Mouse (Mus musculus) gastrocnemius, adult 8-10 months (tissue): Measurements from ENCODE around the gene Cysrt1. TPM values are rescaled to one million over a fixed set of nuclear protein-coding genes. Genes with fewer than 3 reads are reported as not detected.

ENCODE experiments used
- DNase-seq, 2 experiments: peaks; one replicate each; pipeline ENCODE4 v3.0.0; 2022; ENCODE audit warnings: low spot score in 2 of 2
- total RNA-seq, 4 experiments: library from RNA; stranded (reverse); gene quantifications; 2 replicates each; pipeline ENCODE4 v1.2.4; 2022

Cysrt1 gene
- total RNA-seq, 4 experiments from 2014 or later = not detected

DNA sequence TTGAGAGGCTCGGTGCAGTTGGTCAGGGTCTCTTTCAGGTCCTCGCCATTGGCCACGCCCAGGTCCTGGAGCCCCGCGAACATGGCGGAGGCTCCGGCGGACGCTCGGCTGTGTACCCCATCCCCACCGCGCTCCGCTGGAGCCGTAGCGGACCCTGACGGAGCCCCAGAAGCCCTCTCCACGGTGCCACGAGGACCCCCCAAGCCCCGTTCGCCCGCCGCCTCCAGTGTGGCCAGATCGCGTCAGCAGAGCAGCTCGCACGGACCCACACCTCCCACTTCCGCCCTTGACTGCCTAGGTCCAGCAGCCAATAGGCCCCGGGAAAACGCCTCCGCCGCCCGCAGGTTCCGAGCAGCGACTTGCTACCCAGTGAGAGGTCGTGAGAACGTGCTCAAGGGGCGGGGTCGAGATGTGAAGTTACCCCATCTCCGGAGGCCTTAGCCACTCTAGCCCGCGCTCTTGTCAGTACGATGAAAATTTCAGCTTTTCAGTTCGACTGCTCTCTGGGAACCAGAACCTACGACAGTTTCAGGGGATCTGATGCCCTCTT, 31.1 kb downstream of the Cysrt1 start, which contains the start of gene Nelfb:
TSS of gene Nelfb (minus strand) at position 369 of the 550 bp plus-strand sequence.
- peak; percentile 84 for DNase-seq

DNA sequence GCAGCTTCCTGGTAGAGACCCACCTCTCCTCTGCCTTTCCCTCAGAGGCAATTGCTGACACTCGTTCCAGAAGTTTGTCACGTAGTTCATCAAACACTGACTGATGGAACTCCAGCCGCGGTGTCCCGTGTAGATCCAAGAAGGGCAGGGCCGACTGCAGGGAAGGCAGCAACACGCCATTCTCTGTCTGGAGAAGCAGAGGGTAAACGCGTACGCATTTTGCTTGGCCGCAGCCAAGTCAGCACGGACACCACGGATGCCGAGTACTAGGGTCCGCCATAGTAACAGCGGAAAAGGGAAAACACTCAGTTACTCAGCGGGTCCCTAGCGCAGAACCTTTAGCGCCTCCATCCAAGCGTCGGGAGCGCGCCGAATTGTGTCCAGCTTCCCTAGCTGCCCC, 31.6 kb downstream of the Cysrt1 start:
- DNase-seq = no peak

DNA sequence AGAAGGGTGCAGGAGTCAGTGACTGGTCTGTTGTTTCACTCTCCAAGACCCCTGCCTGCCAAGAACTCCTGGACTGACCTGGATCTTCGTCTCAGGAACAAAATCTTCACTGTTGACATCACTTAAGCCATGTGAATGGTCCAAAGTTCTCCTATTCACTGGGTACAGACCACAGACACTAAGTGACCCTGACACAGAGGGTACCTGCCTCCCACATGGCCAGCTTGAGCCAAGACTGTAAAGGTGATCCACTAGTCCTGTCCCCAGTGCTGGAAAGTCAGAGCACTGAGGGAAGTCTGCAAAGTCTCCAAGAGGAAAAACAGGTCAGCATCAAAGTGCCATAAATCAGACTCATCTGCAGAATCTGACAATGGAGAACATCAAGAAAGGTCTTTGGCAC, 34.7 kb downstream of the Cysrt1 start:
- DNase-seq = no peak

GRCm38 (mm10) chr2:25203631-25204214, 38.5 kb downstream of the Cysrt1 start:
- DNase-seq = no peak

DNA sequence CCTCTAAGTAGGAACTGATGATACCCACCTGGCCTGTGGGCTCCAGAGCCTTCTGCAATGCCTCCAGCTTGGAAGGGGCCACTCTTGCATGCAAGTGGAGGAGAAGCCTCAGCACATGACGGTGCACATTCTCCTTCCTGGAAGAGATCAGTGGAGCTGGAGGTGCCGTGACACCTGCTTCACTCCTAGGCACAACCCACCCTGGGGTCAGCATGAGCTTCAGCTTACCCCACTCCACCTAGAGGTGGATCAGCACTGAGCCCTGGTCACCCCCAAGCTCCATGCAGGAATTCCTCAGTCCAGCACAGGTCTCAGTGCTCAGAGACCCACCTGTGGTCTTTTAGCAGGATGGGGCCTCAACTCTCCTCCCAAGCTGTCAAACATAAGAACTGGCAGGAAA, 41.6 kb downstream of the Cysrt1 start:
- no peak for DNase-seq

DNA sequence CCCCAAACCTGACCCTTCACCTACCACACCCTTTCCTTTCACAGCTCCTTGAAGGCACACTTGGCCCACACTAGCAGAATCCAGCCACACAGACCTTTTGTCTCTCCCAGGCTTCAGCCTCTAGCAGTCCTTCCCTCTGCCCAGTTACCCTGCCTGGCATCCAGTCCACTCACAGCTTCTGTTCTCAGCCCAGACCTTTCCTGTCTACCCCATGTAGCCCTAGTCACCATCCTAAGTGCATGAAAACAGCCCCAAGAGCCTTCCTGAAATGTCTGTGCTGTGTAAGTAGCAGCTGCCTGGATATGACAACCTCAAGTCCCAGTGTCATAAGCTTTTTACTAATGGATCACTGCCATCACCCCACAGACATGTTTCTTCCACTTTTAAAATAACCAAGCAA, 44.3 kb downstream of the Cysrt1 start:
- no peak for DNase-seq

GRCm38 (mm10) chr2:25197191-25197590, 45.1 kb downstream of the Cysrt1 start:
- no peak for DNase-seq

DNA sequence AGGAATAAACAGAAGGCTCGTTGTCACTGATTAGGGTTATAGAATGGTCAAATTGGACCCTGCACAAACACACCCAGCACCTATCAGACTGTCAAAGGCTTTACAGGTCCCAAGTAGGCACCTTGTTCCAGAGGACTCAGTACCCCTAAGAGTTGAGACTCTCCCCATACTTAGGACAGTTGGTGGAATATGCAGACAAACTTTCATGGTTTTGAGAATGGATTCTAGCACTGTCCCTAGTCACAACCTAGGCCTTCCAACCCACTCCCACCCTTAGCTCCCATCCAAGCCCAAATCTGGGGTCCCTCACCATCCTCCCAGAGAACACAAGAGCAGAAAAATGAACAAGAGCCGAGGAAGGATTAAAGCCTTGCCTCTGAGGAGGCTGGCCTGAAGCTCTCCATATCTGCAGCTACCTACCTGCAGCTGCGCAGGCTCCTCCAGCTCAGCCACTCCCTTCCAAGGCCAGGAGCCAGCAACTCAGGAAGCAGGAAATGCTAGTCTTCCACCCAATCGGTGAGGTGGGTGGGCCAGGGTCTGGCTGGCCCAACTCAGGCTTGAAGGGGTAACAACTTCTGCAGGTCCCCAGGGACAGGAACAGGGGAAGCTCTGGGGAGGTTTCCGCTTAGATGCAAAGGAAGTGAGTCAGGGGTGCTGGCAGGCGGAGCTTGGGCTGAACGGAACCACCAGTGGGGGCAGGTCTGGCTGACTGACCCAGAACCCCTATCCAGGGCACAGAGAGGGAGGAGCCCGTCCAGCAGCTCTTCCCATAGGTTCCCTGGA, 45.9 kb downstream of the Cysrt1 start, which contains the start of gene Tor4a:
TSS of gene Tor4a (minus strand) at position 715 of the 783 bp plus-strand sequence.
- peak; percentile 39 to 59 for DNase-seq

- DNase-seq = no peak
Measured at GRCm38 (mm10) chr2:25195211-25196156, 46.8 kb downstream of the Cysrt1 start.

- no peak for DNase-seq
Measured at GRCm38 (mm10) chr2:25194486-25195171, 47.6 kb downstream of the Cysrt1 start.

DNA sequence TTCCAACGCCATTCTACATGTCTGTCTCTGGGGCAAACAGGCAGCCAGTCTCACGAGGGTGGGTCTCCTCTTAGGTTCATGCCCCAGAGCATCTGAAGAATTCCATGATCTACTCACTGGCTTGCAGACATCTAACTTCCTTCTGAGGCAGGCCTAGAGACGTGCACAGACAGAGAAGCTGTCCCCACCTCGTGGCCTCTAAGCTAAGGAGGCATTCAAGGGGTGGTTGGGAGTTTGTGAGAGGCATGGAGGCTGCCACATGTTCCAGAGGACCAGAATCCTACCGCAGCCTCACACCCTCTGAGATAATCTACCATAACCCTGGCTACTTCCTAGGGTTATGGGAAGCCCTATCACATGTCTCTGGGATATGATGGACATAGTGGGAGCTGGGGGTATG, 48.2 kb downstream of the Cysrt1 start:
- DNase-seq = no peak

DNA sequence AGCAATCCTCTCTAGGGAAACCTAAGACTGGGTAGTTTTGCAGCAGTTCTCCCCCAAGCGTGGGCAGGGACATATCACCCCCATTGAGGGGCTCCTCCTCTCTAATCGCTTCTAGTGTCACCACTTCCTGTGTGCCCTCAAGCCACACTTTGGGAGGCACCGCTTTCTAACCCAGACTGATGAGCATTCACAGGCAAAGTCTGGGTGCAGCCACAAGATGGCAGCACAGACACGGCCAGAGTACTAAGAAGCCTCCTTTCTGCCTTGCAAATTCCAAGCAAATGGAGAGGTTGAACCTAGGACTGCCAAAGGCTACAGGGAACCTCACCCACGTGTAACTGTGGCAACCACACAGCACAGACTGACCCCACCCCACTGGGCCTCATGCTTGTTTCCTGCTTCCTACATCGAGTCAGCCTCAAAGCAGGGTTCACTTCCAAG, 48.9 kb downstream of the Cysrt1 start:
- DNase-seq = peak; percentile 69 to 80

Other genes starting within 250 kb of the Cysrt1 start
- gene Nsmf, start 188.1 kb downstream of the Cysrt1 start, total RNA-seq = 1 to 10 TPM; 5.6 to 8.4 (median 7.2) TPM
- not detected for gene Entpd8, start 162.1 kb downstream of the Cysrt1 start, total RNA-seq
- not detected for gene Noxa1, start 147.3 kb downstream of the Cysrt1 start, total RNA-seq
- 1 to 10 TPM; 3.0 to 7.1 (median 5.9) TPM for gene Nrarp, start 61.7 kb downstream of the Cysrt1 start, total RNA-seq
- under 1 TPM; 0.48 to 0.92 (median 0.76) TPM for gene Tor4a, start 45.6 kb downstream of the Cysrt1 start, total RNA-seq
- gene Nelfb, start 31.0 kb downstream of the Cysrt1 start, total RNA-seq = 10 to 100 TPM; 20.8 to 28.3 (median 22.6) TPM
- not detected for gene Stpg3, start 27.8 kb downstream of the Cysrt1 start, total RNA-seq
- not detected for gene Fam166a, start 23.7 kb downstream of the Cysrt1 start, total RNA-seq
- 100 to 1,000 TPM; 228 to 239 (median 232) TPM for gene Tubb4b, start 17.8 kb downstream of the Cysrt1 start, total RNA-seq
- not detected for gene Slc34a3, start 8.1 kb downstream of the Cysrt1 start, total RNA-seq
- not detected for gene Rnf224, start 5.7 kb downstream of the Cysrt1 start, total RNA-seq
- gene Rnf208, start 197 bp downstream of the Cysrt1 start, total RNA-seq = under 1 TPM; 0.36 to 0.87 (median 0.69) TPM
- gene AL732309.1, start 4.4 kb upstream of the Cysrt1 start, total RNA-seq = 1 to 10 TPM in 2 of 4 experiments, under 1 TPM in 2; 0.54 to 1.8 (median 1.2) TPM
- 10 to 100 TPM; 11.7 to 14.1 (median 13.1) TPM for gene Tmem203, start 13.0 kb upstream of the Cysrt1 start, total RNA-seq
- gene Tprn, start 20.2 kb upstream of the Cysrt1 start, total RNA-seq = 1 to 10 TPM; 2.0 to 5.3 (median 2.6) TPM
- 10 to 100 TPM; 29.0 to 36.4 (median 31.2) TPM for gene Ssna1, start 30.0 kb upstream of the Cysrt1 start, total RNA-seq
- 10 to 100 TPM; 30.4 to 33.4 (median 31.3) TPM for gene Anapc2, start 30.0 kb upstream of the Cysrt1 start, total RNA-seq
- not detected for gene Tmem210, start 45.7 kb upstream of the Cysrt1 start, total RNA-seq
- not detected for gene Lrrc26, start 47.5 kb upstream of the Cysrt1 start, total RNA-seq
- not detected for gene Grin1, start 76.7 kb upstream of the Cysrt1 start, total RNA-seq
- 10 to 100 TPM; 13.9 to 15.0 (median 14.4) TPM for gene Man1b1, start 89.9 kb upstream of the Cysrt1 start, total RNA-seq
- gene Dpp7, start 113.9 kb upstream of the Cysrt1 start, total RNA-seq = 10 to 100 TPM; 12.8 to 20.3 (median 16.7) TPM
- 10 to 100 TPM in 1 of 4 experiments, 1 to 10 TPM in 3; 3.6 to 11.9 (median 4.8) TPM for gene Uap1l1, start 123.2 kb upstream of the Cysrt1 start, total RNA-seq
- gene Sapcd2, start 129.9 kb upstream of the Cysrt1 start, total RNA-seq = not detected
- gene Entpd2, start 153.4 kb upstream of the Cysrt1 start, total RNA-seq = 1 to 10 TPM; 3.8 to 8.0 (median 6.2) TPM
- 10 to 100 TPM; 12.6 to 19.9 (median 15.7) TPM for gene Npdc1, start 156.9 kb upstream of the Cysrt1 start, total RNA-seq
- gene Fut7, start 180.8 kb upstream of the Cysrt1 start, total RNA-seq = not detected
- 10 to 100 TPM; 14.6 to 19.4 (median 16.0) TPM for gene Abca2, start 186.3 kb upstream of the Cysrt1 start, total RNA-seq
- gene Clic3, start 214.4 kb upstream of the Cysrt1 start, total RNA-seq = 1 to 10 TPM in 1 of 4 experiments, under 1 TPM in 2, not detected in 1; 0.64 to 1.1 (median 0.77) TPM
- 10 to 100 TPM; 11.2 to 15.0 (median 14.9) TPM for gene Paxx, start 218.6 kb upstream of the Cysrt1 start, total RNA-seq
- gene Ptgds, start 227.6 kb upstream of the Cysrt1 start, total RNA-seq = not detected